Mouse (Mus musculus): ENCODE results near the gene Psmd11. TPM values are rescaled to one million over a fixed set of nuclear protein-coding genes. Genes with fewer than 3 reads are reported as not detected.

Psmd11 gene
- polyA plus RNA-seq, 1 experiment from 2014 or later = 270 TPM

- whole genome bisulfite sequencing = 64% methylated on average over 1 of the region's 1 CpGs
- H3K27ac ChIP-seq (ENCODE audit: low read length) = no peak overlapping the region
- no peaks in the 10 kb centered on the region for H3K27me3 ChIP-seq (ENCODE audit: control insufficient read depth, insufficient read depth, low read length)
- H3K9me3 ChIP-seq (replicated peaks; ENCODE audit: control insufficient read depth, low read length) = no peaks in the 10 kb centered on the region
- no peak overlapping the region for H3K4me3 ChIP-seq (replicated peaks; ENCODE audit: low read length)
- no peak for ATAC-seq (ENCODE audit: insufficient read depth, low FRiP score)
- no peaks in the 10 kb centered on the region for H3K36me3 ChIP-seq (ENCODE audit: control insufficient read depth, insufficient read depth, low read length)
- H3K4me2 ChIP-seq (ENCODE audit: low read depth, low read length) = no peak overlapping the region
- H3K9ac ChIP-seq (ENCODE audit: low read length) = no peak overlapping the region
- 0 out of 2 replicates have a peak, but pooled peaks cover 3% of the 10 kb centered on the region for H3K4me1 ChIP-seq (ENCODE audit: control insufficient read depth, insufficient read depth, low read length)
Observed at GRCm38 (mm10) chr11:80496640-80497039, 68.2 kb downstream of the Psmd11 start.

- no peaks in the 10 kb centered on the region for H3K36me3 ChIP-seq (ENCODE audit: control insufficient read depth, insufficient read depth, low read length)
- H3K9me3 ChIP-seq (replicated peaks; ENCODE audit: control insufficient read depth, low read length) = no peaks in the 10 kb centered on the region
- WGBS = 78% methylated on average over 10 of the region's 10 CpGs
- no peak overlapping the region for H3K4me3 ChIP-seq (replicated peaks; ENCODE audit: low read length)
- H3K27ac ChIP-seq (ENCODE audit: low read length) = no peak overlapping the region
- no peaks in the 10 kb centered on the region for H3K27me3 ChIP-seq (ENCODE audit: control insufficient read depth, insufficient read depth, low read length)
- H3K4me1 ChIP-seq (ENCODE audit: control insufficient read depth, insufficient read depth, low read length) = 0 out of 2 replicates have a peak, but pooled peaks cover 3% of the 10 kb centered on the region
- no peak for ATAC-seq (ENCODE audit: insufficient read depth, low FRiP score)
- no peak overlapping the region for H3K4me2 ChIP-seq (ENCODE audit: low read depth, low read length)
- H3K9ac ChIP-seq (ENCODE audit: low read length) = no peak overlapping the region
Observed at GRCm38 (mm10) chr11:80497225-80497919, 69.0 kb downstream of the Psmd11 start.

GRCm38 (mm10) chr11:80498328-80499070 is 70.1 kb downstream of the Psmd11 start:
- no peak overlapping the region for H3K4me2 ChIP-seq (ENCODE audit: low read depth, low read length)
- no peaks in the 10 kb centered on the region for H3K36me3 ChIP-seq (ENCODE audit: control insufficient read depth, insufficient read depth, low read length)
- peak; percentile 60; the same call in 1 of the 2 replicates for ATAC-seq (ENCODE audit: insufficient read depth, low FRiP score)
- no peak overlapping the region for H3K27ac ChIP-seq (ENCODE audit: low read length)
- H3K4me3 ChIP-seq (replicated peaks; ENCODE audit: low read length) = no peak overlapping the region
- no peaks in the 10 kb centered on the region for H3K27me3 ChIP-seq (ENCODE audit: control insufficient read depth, insufficient read depth, low read length)
- H3K9ac ChIP-seq (ENCODE audit: low read length) = no peak overlapping the region
- no peaks in the 10 kb centered on the region for H3K9me3 ChIP-seq (replicated peaks; ENCODE audit: control insufficient read depth, low read length)
- 0 out of 2 replicates have a peak, but pooled peaks cover 3% of the 10 kb centered on the region for H3K4me1 ChIP-seq (ENCODE audit: control insufficient read depth, insufficient read depth, low read length)
- 67% methylated on average over 11 of the region's 11 CpGs for WGBS

GRCm38 (mm10) chr11:80499550-80499952 is 71.1 kb downstream of the Psmd11 start:
- no peak overlapping the region for H3K4me2 ChIP-seq (ENCODE audit: low read depth, low read length)
- no peaks in the 10 kb centered on the region for H3K36me3 ChIP-seq (ENCODE audit: control insufficient read depth, insufficient read depth, low read length)
- H3K4me1 ChIP-seq (ENCODE audit: control insufficient read depth, insufficient read depth, low read length) = 0 out of 2 replicates have a peak, but pooled peaks cover 3% of the 10 kb centered on the region
- ATAC-seq (ENCODE audit: insufficient read depth, low FRiP score) = no peak
- WGBS = 64% methylated on average over 4 of the region's 4 CpGs
- H3K9me3 ChIP-seq (replicated peaks; ENCODE audit: control insufficient read depth, low read length) = no peaks in the 10 kb centered on the region
- H3K9ac ChIP-seq (ENCODE audit: low read length) = no peak overlapping the region
- no peak overlapping the region for H3K27ac ChIP-seq (ENCODE audit: low read length)
- no peaks in the 10 kb centered on the region for H3K27me3 ChIP-seq (ENCODE audit: control insufficient read depth, insufficient read depth, low read length)
- H3K4me3 ChIP-seq (replicated peaks; ENCODE audit: low read length) = no peak overlapping the region

GRCm38 (mm10) chr11:80503281-80503680 is 74.9 kb downstream of the Psmd11 start:
- Histone ChIP-seq H3K4me3 (replicated peaks; ENCODE audit: low read length) (no peak overlapping the region), H3K9ac (ENCODE audit: low read length) (no peak overlapping the region), H3K27ac (ENCODE audit: low read length) (no peak overlapping the region), H3K9me3 (replicated peaks; ENCODE audit: control insufficient read depth, low read length) (no peaks in the 10 kb centered on the region), H3K4me2 (ENCODE audit: low read depth, low read length) (no peak overlapping the region), H3K36me3 (ENCODE audit: control insufficient read depth, insufficient read depth, low read length) (no peaks in the 10 kb centered on the region), H3K4me1 (ENCODE audit: control insufficient read depth, insufficient read depth, low read length) (0 out of 2 replicates have a peak, but pooled peaks cover 3% of the 10 kb centered on the region), H3K27me3 (ENCODE audit: control insufficient read depth, insufficient read depth, low read length) (no peaks in the 10 kb centered on the region)
- 86% methylated on average over 6 of the region's 6 CpGs for WGBS
- ATAC-seq (ENCODE audit: insufficient read depth, low FRiP score) = no peak

GRCm38 (mm10) chr11:80503726-80504452 is 75.5 kb downstream of the Psmd11 start:
- no peak; the same call in 1 of the 2 replicates for ATAC-seq (ENCODE audit: insufficient read depth, low FRiP score)
- Histone ChIP-seq H3K4me2 (ENCODE audit: low read depth, low read length) (no peak overlapping the region), H3K4me3 (replicated peaks; ENCODE audit: low read length) (no peak overlapping the region)

GRCm38 (mm10) chr11:80504519-80505385 is 76.3 kb downstream of the Psmd11 start:
- WGBS = 55% methylated on average over 6 of the region's 6 CpGs
- ATAC-seq (ENCODE audit: insufficient read depth, low FRiP score) = no peak
- Histone ChIP-seq H3K4me1 (ENCODE audit: control insufficient read depth, insufficient read depth, low read length) (no peaks in the 10 kb centered on the region), H3K36me3 (ENCODE audit: control insufficient read depth, insufficient read depth, low read length) (no peaks in the 10 kb centered on the region), H3K9me3 (replicated peaks; ENCODE audit: control insufficient read depth, low read length) (no peaks in the 10 kb centered on the region), H3K4me3 (replicated peaks; ENCODE audit: low read length) (no peak overlapping the region), H3K27ac (ENCODE audit: low read length) (no peak overlapping the region), H3K9ac (ENCODE audit: low read length) (no peak overlapping the region), H3K4me2 (ENCODE audit: low read depth, low read length) (no peak overlapping the region), H3K27me3 (ENCODE audit: control insufficient read depth, insufficient read depth, low read length) (no peaks in the 10 kb centered on the region)

More at GRCm38 (mm10) chr11:80503726-80504452, 75.5 kb downstream of the Psmd11 start:
- 43% methylated on average over 13 of the region's 13 CpGs for WGBS
- H3K27me3 ChIP-seq (ENCODE audit: control insufficient read depth, insufficient read depth, low read length) = no peaks in the 10 kb centered on the region
- no peaks in the 10 kb centered on the region for H3K36me3 ChIP-seq (ENCODE audit: control insufficient read depth, insufficient read depth, low read length)
- H3K27ac ChIP-seq (ENCODE audit: low read length) = no peak overlapping the region
- H3K4me1 ChIP-seq (ENCODE audit: control insufficient read depth, insufficient read depth, low read length) = 0 out of 2 replicates have a peak, but pooled peaks cover 3% of the 10 kb centered on the region
- no peak overlapping the region for H3K9ac ChIP-seq (ENCODE audit: low read length)
- H3K9me3 ChIP-seq (replicated peaks; ENCODE audit: control insufficient read depth, low read length) = no peaks in the 10 kb centered on the region

- Histone ChIP-seq H3K4me1 (ENCODE audit: control insufficient read depth, insufficient read depth, low read length) (no peaks in the 10 kb centered on the region), H3K9ac (ENCODE audit: low read length) (no peak overlapping the region), H3K36me3 (ENCODE audit: control insufficient read depth, insufficient read depth, low read length) (no peaks in the 10 kb centered on the region), H3K4me3 (replicated peaks; ENCODE audit: low read length) (no peak overlapping the region), H3K9me3 (replicated peaks; ENCODE audit: control insufficient read depth, low read length) (no peaks in the 10 kb centered on the region), H3K27me3 (ENCODE audit: control insufficient read depth, insufficient read depth, low read length) (no peaks in the 10 kb centered on the region), H3K27ac (ENCODE audit: low read length) (no peak overlapping the region), H3K4me2 (ENCODE audit: low read depth, low read length) (no peak overlapping the region)
- ATAC-seq (ENCODE audit: insufficient read depth, low FRiP score) = no peak
- 83% methylated on average over 3 of the region's 3 CpGs for WGBS
Observed at GRCm38 (mm10) chr11:80505581-80505980, 77.2 kb downstream of the Psmd11 start.

Data from stomach, embryonic 16.5 days (tissue).